Mouse (Mus musculus): ENCODE results near the gene Fxr2. TPM values are rescaled to one million over a fixed set of nuclear protein-coding genes. Genes with fewer than 3 reads are reported as not detected.

Gene Fxr2
- 7.0 and 8.1 TPM in 2 replicates for polyA plus RNA-seq (2015; fragmentation: Nextera tagmentation; extraction: Ambion mirVana)

DNA sequence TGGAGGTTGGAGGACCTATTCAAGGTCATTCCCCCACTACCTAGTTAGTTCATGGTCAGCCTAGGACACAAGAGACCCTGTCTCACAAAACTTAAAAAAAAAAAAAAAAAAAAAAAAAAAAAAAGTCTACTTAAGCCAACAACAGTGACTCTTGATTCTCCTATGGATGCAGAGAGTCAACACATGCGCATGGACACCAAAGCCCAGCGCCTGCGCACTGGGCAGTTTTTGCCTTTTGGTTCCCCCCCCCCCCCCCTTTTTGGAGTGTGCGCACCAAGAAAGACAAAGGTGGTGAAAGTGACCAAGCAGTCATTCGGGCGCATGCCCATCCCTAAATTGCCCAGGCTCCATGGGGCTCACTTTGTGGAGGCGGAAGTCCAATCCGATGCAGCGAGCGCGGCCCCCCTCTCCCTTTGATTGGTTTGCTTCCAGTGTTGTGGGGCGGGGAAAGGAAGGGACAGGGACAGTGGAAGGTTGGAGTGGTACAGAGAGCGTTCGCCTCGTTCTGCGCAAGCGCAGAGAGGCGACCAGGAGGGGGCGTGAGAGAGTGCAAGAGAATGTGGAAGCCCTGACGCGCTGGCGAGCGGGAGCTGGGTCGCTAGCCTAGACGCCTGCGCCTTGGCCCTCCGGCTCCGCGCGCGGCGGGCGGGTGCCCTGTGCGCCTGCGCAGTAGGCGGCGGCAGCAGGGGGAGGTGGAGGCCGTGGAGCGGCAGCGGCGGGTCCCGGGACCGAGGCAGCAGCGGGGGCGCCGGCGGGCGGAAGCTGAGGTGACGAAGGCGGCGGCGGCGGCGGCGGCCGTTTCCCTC, at the start of gene Fxr2:
TSS of gene Fxr2 (plus strand) at position 707 of the 806 bp plus-strand sequence.
- H3K4me1 ChIP-seq (ENCODE audit: control insufficient read depth, low read depth, low read length) = peaks cover 27% of the 10 kb centered on the region
- H3K27me3 ChIP-seq (ENCODE audit: control insufficient read depth, insufficient read depth, low read depth, low read length) = no peaks in the 10 kb centered on the region
- H3K9ac ChIP-seq (ENCODE audit: low read depth, low read length) = peak within 1 kb of the TSS; percentile 98
- H3K9me3 ChIP-seq (replicated peaks; ENCODE audit: control insufficient read depth, low read length) = no peaks in the 10 kb centered on the region
- peak within 1 kb of the TSS; percentile 94 for H3K4me3 ChIP-seq (ENCODE audit: low read depth, low read length)
- peak within 1 kb of the TSS; percentile 86 for H3K4me2 ChIP-seq (ENCODE audit: low read depth, low read length)
- H3K36me3 ChIP-seq (ENCODE audit: control insufficient read depth, insufficient read depth) = no peaks in the 10 kb centered on the region
- peak; percentile 95 for ATAC-seq (ENCODE audit: low read depth)
- H3K27ac ChIP-seq (ENCODE audit: low read length) = peak within 1 kb of the TSS; percentile 95
- under 1% methylated on average over 46 of the region's 56 CpGs for WGBS (ENCODE audit: insufficient replicate concordance)

DNA sequence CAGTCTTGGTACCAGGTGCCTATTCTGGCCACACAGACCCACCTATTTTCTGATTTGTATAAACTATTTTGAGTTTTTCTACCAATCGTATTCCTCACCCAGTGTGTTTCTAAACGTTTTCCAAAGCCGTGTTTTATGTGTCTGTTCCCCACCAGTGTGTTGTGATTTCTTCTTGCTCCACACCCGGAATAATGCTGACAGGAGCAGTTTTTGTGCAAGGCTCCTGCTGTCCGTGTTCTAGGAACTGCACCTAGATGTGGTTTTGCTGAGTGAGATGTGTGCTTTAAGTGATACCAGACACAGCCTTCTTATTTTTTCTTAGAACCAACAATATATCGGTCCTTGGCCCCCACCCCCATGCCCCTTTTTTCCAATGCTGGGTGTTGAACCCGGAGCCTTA, 48.8 kb upstream of the Fxr2 start:
- no peak overlapping the region for H3K4me2 ChIP-seq (ENCODE audit: low read depth, low read length)
- H3K27ac ChIP-seq (ENCODE audit: low read length) = peak overlapping the region; percentile 54; the same call in 1 of the 2 replicates
- H3K27me3 ChIP-seq (ENCODE audit: control insufficient read depth, insufficient read depth, low read depth, low read length) = no peaks in the 10 kb centered on the region
- H3K9me3 ChIP-seq (replicated peaks; ENCODE audit: control insufficient read depth, low read length) = no peaks in the 10 kb centered on the region
- peaks cover 14% of the 10 kb centered on the region for H3K36me3 ChIP-seq (ENCODE audit: control insufficient read depth, insufficient read depth)
- H3K4me1 ChIP-seq (ENCODE audit: control insufficient read depth, low read depth, low read length) = peaks cover 53% of the 10 kb centered on the region
- H3K9ac ChIP-seq (ENCODE audit: low read depth, low read length) = no peak overlapping the region
- ATAC-seq (ENCODE audit: low read depth) = no peak
- H3K4me3 ChIP-seq (ENCODE audit: low read depth, low read length) = no peak overlapping the region
- 66% methylated on average over 7 of the region's 7 CpGs for WGBS (ENCODE audit: insufficient replicate concordance)

DNA sequence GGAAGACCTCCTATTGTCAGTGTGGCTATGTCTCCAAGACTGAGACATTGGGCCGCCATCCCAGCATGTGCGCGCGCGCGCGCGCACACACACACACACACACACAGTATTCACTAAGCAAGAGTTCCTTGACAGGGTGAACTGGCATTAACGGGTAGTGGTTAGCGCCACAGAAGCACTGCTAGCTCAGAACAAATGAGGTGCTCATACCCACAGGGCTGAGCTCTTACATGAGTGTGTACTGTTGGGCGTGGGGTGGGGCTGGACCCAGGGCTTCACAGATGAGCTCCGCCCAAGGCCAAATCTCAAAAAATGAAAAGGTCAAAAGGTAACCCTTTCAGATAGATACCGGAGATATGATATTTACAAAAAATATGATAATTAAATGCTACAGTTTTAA, 47.9 kb upstream of the Fxr2 start:
- Histone ChIP-seq H3K36me3 (ENCODE audit: control insufficient read depth, insufficient read depth) (peaks cover 22% of the 10 kb centered on the region), H3K9ac (ENCODE audit: low read depth, low read length) (no peak overlapping the region), H3K27ac (ENCODE audit: low read length) (peak overlapping the region; percentile 91), H3K4me2 (ENCODE audit: low read depth, low read length) (peak overlapping the region; percentile 61), H3K4me3 (ENCODE audit: low read depth, low read length) (no peak overlapping the region), H3K4me1 (ENCODE audit: control insufficient read depth, low read depth, low read length) (peaks cover 62% of the 10 kb centered on the region), H3K9me3 (replicated peaks; ENCODE audit: control insufficient read depth, low read length) (no peaks in the 10 kb centered on the region), H3K27me3 (ENCODE audit: control insufficient read depth, insufficient read depth, low read depth, low read length) (no peaks in the 10 kb centered on the region)
- WGBS (ENCODE audit: insufficient replicate concordance) = 79% methylated on average over 13 of the region's 13 CpGs
- no peak for ATAC-seq (ENCODE audit: low read depth)

DNA sequence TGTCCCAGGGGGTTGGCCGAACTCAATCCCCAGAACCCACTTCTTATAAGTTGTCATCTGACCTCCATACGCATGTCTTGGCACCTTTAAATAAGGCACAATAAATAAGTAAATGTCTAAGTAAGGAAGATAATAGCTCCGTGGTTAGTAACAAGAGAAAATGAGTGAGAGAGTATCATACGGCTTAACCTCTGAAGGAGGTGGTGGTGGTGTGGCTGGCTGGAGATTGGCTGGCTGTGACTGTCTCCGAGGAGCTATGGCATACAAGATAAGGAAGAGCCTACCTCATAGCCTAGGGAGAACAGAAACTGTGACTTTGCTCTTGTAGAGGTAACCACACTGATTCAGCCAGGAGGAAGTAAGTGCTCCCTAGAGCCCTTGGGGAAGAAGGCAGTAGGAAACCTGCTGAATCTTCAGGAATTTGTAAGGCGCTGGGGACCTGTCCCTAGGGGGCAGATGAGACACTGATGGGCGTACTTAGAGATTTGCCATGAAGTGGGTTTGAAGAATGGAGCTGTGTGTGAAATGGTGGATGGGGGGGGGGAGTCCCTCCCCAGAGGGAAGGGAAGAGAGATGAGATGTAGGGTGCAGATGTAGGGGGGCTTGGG, 47.0 kb upstream of the Fxr2 start:
- Histone ChIP-seq H3K9ac (ENCODE audit: low read depth, low read length) (peak overlapping the region; percentile 51), H3K27me3 (ENCODE audit: control insufficient read depth, insufficient read depth, low read depth, low read length) (no peaks in the 10 kb centered on the region), H3K4me3 (ENCODE audit: low read depth, low read length) (peak overlapping the region; percentile 23), H3K4me1 (ENCODE audit: control insufficient read depth, low read depth, low read length) (peaks cover 71% of the 10 kb centered on the region), H3K9me3 (replicated peaks; ENCODE audit: control insufficient read depth, low read length) (no peaks in the 10 kb centered on the region), H3K36me3 (ENCODE audit: control insufficient read depth, insufficient read depth) (peaks cover 29% of the 10 kb centered on the region), H3K4me2 (ENCODE audit: low read depth, low read length) (peak overlapping the region; percentile 61), H3K27ac (ENCODE audit: low read length) (peak overlapping the region; percentile 91)
- 21% methylated on average over 7 of the region's 7 CpGs for WGBS (ENCODE audit: insufficient replicate concordance)
- peak; percentile 75 for ATAC-seq (ENCODE audit: low read depth)

DNA sequence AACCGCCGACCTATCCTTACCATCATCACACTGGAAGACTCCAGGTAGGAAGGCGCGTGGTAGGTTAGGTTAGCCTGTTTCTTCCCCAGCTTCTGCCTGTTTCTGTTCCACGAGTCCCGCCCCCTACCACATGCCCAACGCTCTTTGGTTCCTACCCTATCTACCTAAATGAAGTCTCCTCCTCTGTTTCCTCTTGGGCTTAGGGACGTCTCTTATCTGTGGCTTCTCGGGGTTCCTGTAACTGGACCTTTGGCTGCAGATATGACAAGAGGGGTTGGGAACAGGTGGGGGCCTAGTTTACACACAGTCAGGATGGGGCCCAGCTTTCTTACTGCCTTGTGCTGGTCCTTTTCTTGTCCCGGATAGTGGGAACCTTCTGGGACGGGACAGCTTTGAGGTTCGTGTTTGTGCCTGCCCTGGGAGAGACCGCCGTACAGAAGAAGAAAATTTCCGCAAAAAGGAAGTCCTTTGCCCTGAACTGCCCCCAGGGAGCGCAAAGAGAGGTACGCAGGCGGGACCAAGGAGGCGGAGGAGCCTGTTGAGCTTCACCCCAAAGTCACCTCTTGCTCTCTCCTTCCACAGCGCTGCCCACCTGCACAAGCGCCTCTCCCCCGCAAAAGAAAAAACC, 43.5 kb upstream of the Fxr2 start:
- H3K4me1 ChIP-seq (ENCODE audit: control insufficient read depth, low read depth, low read length) = peaks cover 70% of the 10 kb centered on the region
- peak overlapping the region; percentile 54 for H3K4me2 ChIP-seq (ENCODE audit: low read depth, low read length)
- H3K9me3 ChIP-seq (replicated peaks; ENCODE audit: control insufficient read depth, low read length) = no peaks in the 10 kb centered on the region
- peak overlapping the region; percentile 18; the same call in 1 of the 2 replicates for H3K4me3 ChIP-seq (ENCODE audit: low read depth, low read length)
- peak overlapping the region; percentile 81 for H3K27ac ChIP-seq (ENCODE audit: low read length)
- peak; percentile 75 for ATAC-seq (ENCODE audit: low read depth)
- H3K9ac ChIP-seq (ENCODE audit: low read depth, low read length) = peak overlapping the region; percentile 47
- WGBS (ENCODE audit: insufficient replicate concordance) = 36% methylated on average over 22 of the region's 22 CpGs
- no peaks in the 10 kb centered on the region for H3K27me3 ChIP-seq (ENCODE audit: control insufficient read depth, insufficient read depth, low read depth, low read length)
- peaks cover 34% of the 10 kb centered on the region for H3K36me3 ChIP-seq (ENCODE audit: control insufficient read depth, insufficient read depth)

DNA sequence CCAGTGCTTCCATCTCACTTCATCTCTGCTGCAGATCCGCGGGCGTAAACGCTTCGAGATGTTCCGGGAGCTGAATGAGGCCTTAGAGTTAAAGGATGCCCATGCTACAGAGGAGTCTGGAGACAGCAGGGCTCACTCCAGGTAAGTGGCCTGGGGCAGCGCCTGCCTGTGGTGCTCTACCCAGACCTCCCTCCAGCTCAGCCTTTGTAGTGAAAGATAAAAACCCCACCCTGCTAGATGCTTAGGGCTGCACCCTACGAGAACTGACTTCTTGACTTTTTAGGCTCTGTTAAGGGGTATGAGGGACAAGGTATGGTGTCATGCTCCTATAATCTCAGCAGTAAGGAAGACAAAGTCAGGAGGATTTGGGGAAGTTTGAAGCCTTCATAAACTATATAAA, 42.2 kb upstream of the Fxr2 start:
- no peaks in the 10 kb centered on the region for H3K9me3 ChIP-seq (replicated peaks; ENCODE audit: control insufficient read depth, low read length)
- 68% methylated on average over 8 of the region's 8 CpGs for WGBS (ENCODE audit: insufficient replicate concordance)
- peak; percentile 49 for ATAC-seq (ENCODE audit: low read depth)
- H3K27me3 ChIP-seq (ENCODE audit: control insufficient read depth, insufficient read depth, low read depth, low read length) = no peaks in the 10 kb centered on the region
- H3K27ac ChIP-seq (ENCODE audit: low read length) = peak overlapping the region; percentile 81
- peak overlapping the region; percentile 45 for H3K4me2 ChIP-seq (ENCODE audit: low read depth, low read length)
- peaks cover 36% of the 10 kb centered on the region for H3K36me3 ChIP-seq (ENCODE audit: control insufficient read depth, insufficient read depth)
- H3K9ac ChIP-seq (ENCODE audit: low read depth, low read length) = peak overlapping the region; percentile 47
- peaks cover 57% of the 10 kb centered on the region for H3K4me1 ChIP-seq (ENCODE audit: control insufficient read depth, low read depth, low read length)
- H3K4me3 ChIP-seq (ENCODE audit: low read depth, low read length) = 0 out of 2 replicates have a peak overlapping the region, but pooled peaks have one; percentile 18

DNA sequence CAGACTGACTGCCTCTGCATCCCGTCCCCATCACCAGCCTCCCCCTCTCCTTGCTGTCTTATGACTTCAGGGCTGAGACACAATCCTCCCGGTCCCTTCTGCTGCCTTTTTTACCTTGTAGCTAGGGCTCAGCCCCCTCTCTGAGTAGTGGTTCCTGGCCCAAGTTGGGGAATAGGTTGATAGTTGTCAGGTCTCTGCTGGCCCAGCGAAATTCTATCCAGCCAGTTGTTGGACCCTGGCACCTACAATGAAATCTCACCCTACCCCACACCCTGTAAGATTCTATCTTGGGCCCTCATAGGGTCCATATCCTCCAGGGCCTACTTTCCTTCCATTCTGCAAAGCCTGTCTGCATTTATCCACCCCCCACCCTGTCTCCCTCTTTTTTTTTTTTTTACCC, 41.4 kb upstream of the Fxr2 start:
- Histone ChIP-seq H3K36me3 (ENCODE audit: control insufficient read depth, insufficient read depth) (peaks cover 36% of the 10 kb centered on the region), H3K4me3 (ENCODE audit: low read depth, low read length) (no peak overlapping the region), H3K9me3 (replicated peaks; ENCODE audit: control insufficient read depth, low read length) (no peaks in the 10 kb centered on the region), H3K9ac (ENCODE audit: low read depth, low read length) (no peak overlapping the region), H3K27me3 (ENCODE audit: control insufficient read depth, insufficient read depth, low read depth, low read length) (no peaks in the 10 kb centered on the region), H3K27ac (ENCODE audit: low read length) (peak overlapping the region; percentile 81), H3K4me2 (ENCODE audit: low read depth, low read length) (no peak overlapping the region), H3K4me1 (ENCODE audit: control insufficient read depth, low read depth, low read length) (peaks cover 49% of the 10 kb centered on the region)
- WGBS (ENCODE audit: insufficient replicate concordance) = 76% methylated on average over 3 of the region's 3 CpGs
- ATAC-seq (ENCODE audit: low read depth) = no peak

DNA sequence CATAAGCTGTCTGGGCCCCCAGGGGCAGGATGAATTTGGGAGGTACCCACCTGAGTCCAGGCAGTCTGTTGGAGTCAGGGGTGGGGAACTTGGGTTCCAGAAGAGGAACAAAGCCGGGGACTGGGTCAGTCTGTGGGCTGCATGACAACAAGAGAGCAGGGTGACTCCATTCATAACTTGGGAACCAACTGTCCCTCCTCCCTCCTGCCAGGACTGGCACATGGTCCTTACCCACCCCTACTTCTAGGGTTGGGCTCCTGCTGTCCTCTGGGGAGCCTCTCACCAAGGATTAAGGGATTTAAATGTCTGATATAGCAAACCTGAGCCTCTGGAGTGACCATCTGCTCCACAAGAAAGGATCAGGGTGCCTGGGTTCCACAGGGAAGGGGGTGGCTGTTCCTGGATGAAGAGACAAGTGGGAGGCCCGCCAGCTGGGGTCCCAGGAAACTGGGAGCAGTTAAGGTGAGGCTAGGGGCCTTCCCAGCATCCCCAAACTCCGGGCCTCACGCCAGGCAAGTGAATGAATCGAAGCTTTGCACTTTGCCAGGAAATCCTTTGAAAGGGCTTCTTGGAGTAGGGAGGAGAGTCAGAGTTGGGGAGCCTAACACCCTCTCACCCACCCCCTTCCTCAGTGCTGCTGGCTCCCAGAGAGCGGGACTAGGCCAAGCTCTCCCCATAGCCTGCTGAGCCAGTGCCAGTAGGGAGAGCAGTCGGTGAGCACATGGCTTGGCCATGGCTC, 40.7 kb upstream of the Fxr2 start:
- H3K36me3 ChIP-seq (ENCODE audit: control insufficient read depth, insufficient read depth) = peaks cover 36% of the 10 kb centered on the region

More for the DNA sequence above, 40.7 kb upstream of the Fxr2 start:
- no peak for ATAC-seq (ENCODE audit: low read depth)
- H3K4me3 ChIP-seq (ENCODE audit: low read depth, low read length) = no peak overlapping the region
- no peaks in the 10 kb centered on the region for H3K9me3 ChIP-seq (replicated peaks; ENCODE audit: control insufficient read depth, low read length)
- peaks cover 43% of the 10 kb centered on the region for H3K4me1 ChIP-seq (ENCODE audit: control insufficient read depth, low read depth, low read length)
- H3K4me2 ChIP-seq (ENCODE audit: low read depth, low read length) = no peak overlapping the region
- no peaks in the 10 kb centered on the region for H3K27me3 ChIP-seq (ENCODE audit: control insufficient read depth, insufficient read depth, low read depth, low read length)
- 73% methylated on average over 7 of the region's 7 CpGs for WGBS (ENCODE audit: insufficient replicate concordance)
- H3K27ac ChIP-seq (ENCODE audit: low read length) = peak overlapping the region; percentile 55
- H3K9ac ChIP-seq (ENCODE audit: low read depth, low read length) = peak overlapping the region; percentile 15; the same call in 1 of the 2 replicates
